Mouse (Mus musculus) heart, embryonic 15.5 days (tissue): ENCODE results near the gene Pax2. TPM values are rescaled to one million over a fixed set of nuclear protein-coding genes. Genes with fewer than 3 reads are reported as not detected.
"Not testable (repeated sequence)": the region's sequence is repeated elsewhere in the genome, so short reads cannot be mapped to it uniquely, and the experiment has no call there.

ENCODE experiments used
- ATAC-seq: fragments of 200-750 bp; cut with Nextera tagmentation; replicated peaks from 2 replicates; pipeline ENCODE4 v1.8.0; 2017; ENCODE audit warnings: low read depth, moderate TSS enrichment; ENCODE audit not compliant: insufficient number of reproducible peaks, insufficient read depth, low FRiP score
- H3K27ac ChIP-seq: fragments of 300-500 bp; sonication (generic); 2 replicates; pipeline ENCODE4 v1.5.1; 2015; ENCODE audit warnings: mild to moderate bottlenecking, inconsistent platforms
- H3K27me3 ChIP-seq: fragments of 300-500 bp; sonication (generic); 2 replicates; pipeline ENCODE4 v1.6.1; 2015; ENCODE audit warnings: inconsistent platforms
- H3K36me3 ChIP-seq: fragments of 300-500 bp; sonication (generic); 2 replicates; pipeline ENCODE4 v1.6.1; 2015; ENCODE audit warnings: mild to moderate bottlenecking, inconsistent platforms
- H3K4me1 ChIP-seq: fragments of 300-500 bp; sonication (generic); replicated peaks from 2 replicates; pipeline ENCODE4 v1.6.1; 2015; ENCODE audit warnings: inconsistent platforms
- H3K4me2 ChIP-seq: fragments of 300-500 bp; sonication (generic); 2 replicates; pipeline ENCODE4 v1.6.1; 2015; ENCODE audit warnings: inconsistent platforms, mild to moderate bottlenecking, moderate library complexity
- H3K4me3 ChIP-seq: fragments of 300-500 bp; sonication (generic); 2 replicates; pipeline ENCODE4 v1.5.1; 2015; ENCODE audit warnings: mild to moderate bottlenecking, inconsistent platforms
- H3K9ac ChIP-seq: fragments of 300-500 bp; sonication (generic); 2 replicates; pipeline ENCODE4 v1.6.1; 2015; ENCODE audit warnings: mild to moderate bottlenecking, inconsistent platforms
- H3K9me3 ChIP-seq: fragments of 300-500 bp; sonication (generic); replicated peaks from 2 replicates; pipeline ENCODE4 v1.6.1; 2016; ENCODE audit warnings: inconsistent platforms
- WGBS: fragments of 180-500 bp; shearing (Covaris S2); methylation state at CpG from one replicate; pipeline ENCODE4 v1.1.7; 2015; ENCODE audit warnings: mixed read lengths; 5-methylcytosine and 5-hydroxymethylcytosine counted together
- polyA plus RNA-seq: library from polyadenylated mRNA; unstranded; fragments of >200 nt; fragmentation: Nextera tagmentation; extraction: Ambion mirVana; gene quantifications from 2 replicates; pipeline ENCODE4 v1.2.1, GENCODE M21; 2015

Gene Pax2
- polyA plus RNA-seq, 1 experiment from 2014 or later, result not detected

DNA sequence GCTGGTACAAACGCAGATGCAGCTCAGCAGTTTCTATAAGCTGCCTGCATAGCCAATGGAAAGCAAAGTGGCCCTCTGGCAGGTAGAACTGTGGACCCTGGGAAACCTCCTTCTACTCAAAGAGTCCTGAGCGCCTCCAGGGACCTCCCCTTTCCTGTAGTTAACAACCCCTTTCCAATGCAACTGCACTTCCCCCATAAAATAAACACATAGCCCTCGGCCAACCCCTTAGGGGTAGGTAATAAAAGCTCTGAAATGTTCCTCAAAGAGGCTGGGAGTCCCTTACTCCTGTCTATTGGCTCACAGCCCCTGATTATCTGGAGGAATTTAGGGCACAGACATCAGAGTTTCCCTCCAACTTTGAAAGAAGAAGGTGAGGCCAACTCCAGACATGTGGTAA, 67.8 kb downstream of the Pax2 start:
- no peak overlapping the region for H3K4me3 ChIP-seq
- no peak overlapping the region for H3K4me2 ChIP-seq
- no peaks in the 10 kb centered on the region for H3K36me3 ChIP-seq
- no peak overlapping the region for H3K9ac ChIP-seq
- H3K9me3 ChIP-seq, result no peaks in the 10 kb centered on the region
- no peak overlapping the region for H3K27ac ChIP-seq
- H3K27me3 ChIP-seq, result peaks cover 80% of the 10 kb centered on the region
- no peaks in the 10 kb centered on the region for H3K4me1 ChIP-seq
- WGBS, result 40% methylated on average over 3 of the region's 3 CpGs
- no peak for ATAC-seq

DNA sequence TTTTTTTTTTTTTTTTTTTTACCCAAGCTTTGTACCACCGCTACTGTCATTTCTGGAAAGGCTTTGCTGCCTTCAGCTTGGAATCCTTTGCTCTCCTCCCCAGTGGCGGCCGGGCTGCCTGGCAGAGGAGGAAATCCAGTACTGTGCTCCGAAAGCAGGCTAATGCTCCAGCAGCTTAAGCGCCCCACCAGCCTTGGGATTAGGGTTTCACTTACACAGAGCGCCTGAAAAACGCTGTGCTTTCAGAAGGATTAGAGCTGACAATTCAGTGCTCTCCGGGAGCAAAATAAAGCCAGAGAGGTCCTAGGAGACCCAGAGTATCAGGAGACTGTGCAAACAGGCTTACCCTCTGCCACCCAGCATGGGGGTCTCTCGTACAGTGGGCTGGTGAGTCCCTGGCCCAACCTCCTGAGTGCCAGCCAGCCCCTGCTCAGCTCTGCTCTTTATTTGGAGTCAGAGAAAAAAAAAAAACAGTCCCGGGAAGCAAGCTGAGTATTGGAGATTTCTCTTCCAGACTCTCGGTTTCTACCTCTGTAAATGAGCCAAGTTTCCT, 69.4 kb downstream of the Pax2 start:
- H3K4me3 ChIP-seq, result no peak overlapping the region
- H3K9ac ChIP-seq, result no peak overlapping the region
- H3K4me1 ChIP-seq, result no peaks in the 10 kb centered on the region
- 21% methylated on average over 11 of the region's 11 CpGs for WGBS
- H3K27ac ChIP-seq, result no peak overlapping the region
- 0 out of 2 replicates have a peak overlapping the region, but pooled peaks have one; percentile 31 for H3K4me2 ChIP-seq
- ATAC-seq, result no peak
- H3K36me3 ChIP-seq, result no peaks in the 10 kb centered on the region
- H3K27me3 ChIP-seq, result peaks cover 78% of the 10 kb centered on the region
- no peaks in the 10 kb centered on the region for H3K9me3 ChIP-seq

DNA sequence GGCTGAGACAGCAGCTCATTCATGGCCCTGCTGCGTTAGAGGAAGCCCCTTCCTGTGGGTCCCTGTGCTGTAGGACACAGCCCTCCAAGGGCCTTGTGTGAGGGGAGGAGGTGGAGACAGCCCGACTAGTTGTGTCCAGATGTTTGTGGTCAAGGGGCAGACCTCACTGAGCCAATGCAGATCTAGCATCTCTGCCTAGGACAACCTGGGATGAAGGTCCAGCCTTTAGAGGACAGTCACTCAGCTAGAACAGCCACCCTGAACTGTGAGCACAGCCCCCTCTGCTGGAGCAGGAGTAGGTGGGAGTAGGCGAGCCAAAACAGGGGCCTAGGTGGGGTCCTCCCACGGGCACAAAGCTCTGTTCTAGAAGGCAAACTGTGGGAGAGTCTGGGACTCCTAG, 70.0 kb downstream of the Pax2 start:
- H3K9me3 ChIP-seq, result no peaks in the 10 kb centered on the region
- 22% methylated on average over 4 of the region's 4 CpGs for WGBS
- ATAC-seq, result no peak
- H3K27me3 ChIP-seq, result peaks cover 83% of the 10 kb centered on the region
- no peak overlapping the region for H3K4me2 ChIP-seq
- H3K27ac ChIP-seq, result no peak overlapping the region
- H3K4me1 ChIP-seq, result no peaks in the 10 kb centered on the region
- H3K36me3 ChIP-seq, result no peaks in the 10 kb centered on the region
- no peak overlapping the region for H3K4me3 ChIP-seq
- no peak overlapping the region for H3K9ac ChIP-seq

DNA sequence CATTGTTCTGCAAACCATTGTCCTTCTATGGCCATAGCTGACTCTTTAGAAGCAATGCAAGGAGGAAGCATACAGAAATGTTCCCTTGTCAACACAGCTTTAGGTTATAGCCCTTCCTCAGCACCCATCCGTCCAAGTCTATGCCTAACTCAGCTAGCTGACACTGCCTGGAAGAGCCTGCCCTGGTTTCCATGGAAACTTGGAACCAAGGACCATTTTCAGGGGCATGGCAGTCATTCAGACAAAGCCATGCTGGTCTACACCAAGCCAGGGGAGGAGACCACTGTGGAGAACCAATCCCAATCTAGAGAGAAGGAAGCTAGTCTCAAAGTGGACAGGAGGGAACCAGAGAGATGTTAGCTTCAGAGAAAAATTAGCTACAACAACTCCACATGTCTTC, 77.5 kb downstream of the Pax2 start:
- no peak for ATAC-seq
- Histone ChIP-seq H3K9me3 (no peaks in the 10 kb centered on the region), H3K27me3 (peaks cover 96% of the 10 kb centered on the region), H3K9ac (no peak overlapping the region), H3K4me2 (no peak overlapping the region), H3K36me3 (no peaks in the 10 kb centered on the region), H3K4me1 (peaks cover 26% of the 10 kb centered on the region), H3K27ac (no peak overlapping the region), H3K4me3 (no peak overlapping the region)
- 46% methylated on average over 1 of the region's 1 CpGs for WGBS

DNA sequence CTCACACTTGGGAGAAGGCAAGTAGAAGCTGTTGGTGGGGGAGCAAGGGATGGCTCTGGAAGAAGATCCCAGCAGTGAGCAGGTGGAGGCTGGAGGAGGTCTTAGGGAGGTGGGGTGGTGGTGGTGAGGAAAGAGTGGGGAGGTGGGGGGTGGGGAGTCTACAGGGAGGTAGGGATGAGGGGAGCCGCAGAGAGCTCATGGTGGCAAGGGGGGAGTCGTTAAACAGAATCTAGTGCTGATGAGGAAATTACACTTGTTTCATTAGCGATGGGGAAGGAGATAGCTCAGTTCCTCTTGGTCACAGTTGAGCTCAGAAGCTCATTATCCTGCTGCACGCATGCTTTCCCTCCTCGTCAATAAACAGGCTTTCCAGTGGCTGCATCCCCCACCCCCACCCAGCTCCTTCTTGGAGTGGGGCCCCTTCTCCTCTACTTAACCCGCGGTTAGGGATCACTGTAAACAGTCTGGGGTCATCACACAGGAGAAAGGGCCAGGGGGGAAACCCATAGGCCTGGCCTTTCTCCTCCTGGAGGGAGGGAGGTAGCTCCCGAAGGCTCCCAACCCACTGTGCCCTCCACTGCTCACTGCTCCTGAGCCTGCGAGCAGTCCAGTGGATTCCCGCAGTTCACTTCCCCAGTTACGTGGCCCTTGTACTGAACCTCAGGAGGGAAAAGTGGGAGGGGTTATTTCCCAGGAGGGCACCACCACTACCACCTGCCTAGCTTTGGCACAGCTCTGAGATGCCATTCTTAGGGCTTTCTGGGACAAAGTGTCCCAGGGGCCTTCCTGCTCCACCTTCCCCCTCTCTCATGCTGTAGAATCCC, 78.6 kb downstream of the Pax2 start:
- H3K4me3 ChIP-seq, result no peak overlapping the region
- WGBS, result 15% methylated on average over 11 of the region's 11 CpGs
- H3K4me1 ChIP-seq, result peaks cover 26% of the 10 kb centered on the region
- H3K27me3 ChIP-seq, result peaks cover 98% of the 10 kb centered on the region
- no peak overlapping the region for H3K4me2 ChIP-seq
- no peak for ATAC-seq
- H3K9ac ChIP-seq, result no peak overlapping the region
- no peak overlapping the region for H3K27ac ChIP-seq
- H3K9me3 ChIP-seq, result no peaks in the 10 kb centered on the region
- no peaks in the 10 kb centered on the region for H3K36me3 ChIP-seq

DNA sequence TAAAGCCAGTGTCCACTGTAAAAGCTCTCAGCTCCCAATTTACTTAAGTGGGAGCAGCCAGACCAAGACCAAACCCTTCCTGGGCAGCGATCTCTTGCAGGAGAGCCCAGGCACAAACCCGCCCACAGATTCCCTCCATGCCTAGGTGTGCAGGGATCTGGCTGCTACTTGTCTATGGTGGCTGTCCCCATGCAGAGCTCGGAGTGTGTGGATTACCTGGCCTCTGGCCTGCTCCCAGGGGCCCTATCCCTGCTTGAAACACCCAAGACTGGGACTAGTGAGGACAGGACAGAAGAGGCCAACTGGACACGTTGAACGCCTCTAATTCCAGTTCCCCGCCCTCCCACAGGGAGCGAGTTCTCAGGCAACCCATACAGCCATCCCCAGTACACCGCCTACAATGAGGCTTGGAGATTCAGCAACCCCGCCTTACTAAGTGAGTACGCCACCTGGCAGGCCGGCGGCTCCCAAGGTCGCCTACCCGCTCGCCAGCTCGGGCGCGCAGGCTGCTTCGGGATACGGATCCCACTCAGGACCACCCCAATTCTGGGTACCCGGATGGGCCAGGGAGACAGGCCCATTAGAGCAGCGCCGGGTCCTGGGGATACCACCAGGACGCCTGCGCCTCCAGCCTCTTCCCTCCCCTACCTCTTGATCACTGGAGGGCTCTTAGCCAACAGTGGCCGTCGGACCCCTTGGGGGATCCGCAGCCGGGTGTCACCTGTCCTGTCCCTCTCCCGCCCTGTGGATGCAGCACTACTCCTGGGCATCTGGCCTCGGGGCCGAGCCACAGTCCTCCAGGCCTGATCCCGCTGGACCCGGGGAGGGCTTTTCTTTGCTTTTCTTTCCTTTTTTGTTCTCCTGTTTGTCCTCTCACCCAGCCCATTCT, 79.4 kb downstream of the Pax2 start:
- Histone ChIP-seq H3K9me3 (no peaks in the 10 kb centered on the region), H3K4me2 (peak overlapping the region; percentile 90), H3K27me3 (peaks cover 99% of the 10 kb centered on the region), H3K36me3 (no peaks in the 10 kb centered on the region), H3K27ac (no peak overlapping the region), H3K4me1 (peaks cover 26% of the 10 kb centered on the region), H3K9ac (no peak overlapping the region), H3K4me3 (peak overlapping the region; percentile 59)
- WGBS, result 3% methylated on average over 34 of the region's 34 CpGs
- ATAC-seq, result 0 out of 2 replicates have a peak, but pooled peaks have one; percentile 23

DNA sequence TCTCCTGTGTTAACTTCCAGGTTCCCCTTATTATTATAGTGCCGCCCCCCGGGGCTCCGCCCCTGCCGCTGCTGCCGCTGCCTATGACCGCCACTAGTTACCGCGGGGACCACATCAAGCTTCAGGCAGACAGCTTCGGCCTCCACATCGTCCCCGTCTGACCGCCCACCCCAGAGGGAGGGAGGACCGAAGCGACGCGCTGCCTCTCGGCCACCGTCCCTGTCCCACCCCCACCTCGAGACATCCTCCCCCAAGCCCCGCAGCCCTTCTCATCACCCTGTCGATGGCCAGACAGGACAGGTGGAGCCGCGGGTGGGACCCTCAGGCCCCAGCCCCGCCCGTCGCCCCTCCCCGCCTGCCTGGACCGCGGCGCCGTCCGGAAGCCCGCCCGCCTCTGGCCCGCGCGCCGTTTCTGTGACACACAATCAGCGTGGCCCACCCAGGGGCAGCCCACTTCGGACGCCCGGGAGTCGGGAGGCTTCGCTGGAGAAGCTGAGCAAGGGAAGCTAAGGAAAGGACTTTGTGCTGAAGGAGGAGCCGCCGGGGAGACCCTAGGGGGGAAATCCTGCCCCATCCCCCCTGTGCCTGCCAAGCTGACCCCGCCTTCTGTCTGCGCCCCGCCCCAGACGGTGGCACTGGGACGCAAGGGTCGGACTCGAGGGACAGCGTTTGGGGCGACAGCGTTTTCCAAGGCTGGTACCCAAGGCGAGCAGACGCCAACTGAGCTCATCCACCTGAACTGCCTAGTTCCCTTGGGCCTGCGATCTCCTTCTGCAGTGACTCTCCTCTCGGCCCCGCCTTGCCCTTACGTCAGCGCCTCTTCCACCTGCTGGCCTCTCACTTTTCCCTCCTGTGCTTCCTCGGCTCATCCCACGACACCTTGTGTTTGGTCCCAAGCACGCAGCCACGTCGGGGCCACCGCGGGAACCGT, 80.4 kb downstream of the Pax2 start:
- Histone ChIP-seq H3K27ac (no peak overlapping the region), H3K9me3 (no peaks in the 10 kb centered on the region), H3K36me3 (no peaks in the 10 kb centered on the region), H3K4me2 (peak overlapping the region; percentile 90), H3K4me3 (peak overlapping the region; percentile 59), H3K4me1 (peaks cover 26% of the 10 kb centered on the region), H3K9ac (peak overlapping the region; percentile 17; the same call in 1 of the 2 replicates), H3K27me3 (peaks cover 90% of the 10 kb centered on the region)
- WGBS, result under 1% methylated on average over 71 of the region's 71 CpGs
- ATAC-seq, result 0 out of 2 replicates have a peak, but pooled peaks have one; percentile 23

DNA sequence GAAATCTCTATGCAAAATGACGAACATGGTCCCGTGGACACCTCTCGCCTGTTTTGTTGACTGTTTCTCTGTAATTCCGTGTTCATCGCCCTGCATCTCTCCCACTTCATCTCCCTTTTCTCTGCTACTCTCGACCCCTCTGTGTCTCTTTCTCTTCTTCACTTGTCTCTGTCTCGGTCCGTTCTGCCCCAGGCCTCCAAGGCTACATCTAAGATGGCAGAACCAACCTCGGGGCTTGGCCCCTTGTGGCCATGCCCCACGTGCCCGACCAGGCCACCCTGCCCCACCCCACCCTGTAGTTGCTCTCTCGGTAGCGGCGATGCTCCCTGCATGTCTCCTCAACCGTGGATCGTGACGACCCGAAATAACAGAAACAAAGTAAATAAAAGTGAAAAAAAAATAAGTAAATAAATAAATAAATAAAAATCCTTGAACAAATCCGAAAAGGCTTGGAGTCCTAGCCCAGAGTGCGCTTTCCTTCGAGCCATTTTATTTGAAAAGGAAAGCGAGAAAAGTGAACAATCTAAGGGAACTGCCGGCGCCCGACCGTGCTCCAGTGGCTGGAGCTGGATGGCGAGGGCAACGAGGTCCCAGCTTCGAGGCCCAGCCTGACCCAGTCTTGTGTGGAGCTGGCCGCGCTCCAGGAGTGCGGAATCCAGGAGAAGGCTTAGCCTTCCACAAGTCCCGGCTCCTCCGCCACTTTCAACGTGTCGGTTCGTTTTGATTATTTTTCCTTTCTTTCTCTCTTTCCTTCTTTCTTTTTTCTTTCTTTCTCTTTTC, 81.8 kb downstream of the Pax2 start:
- Histone ChIP-seq H3K36me3 (no peaks in the 10 kb centered on the region), H3K4me2 (peak overlapping the region; percentile 90), H3K4me3 (peak overlapping the region; percentile 59), H3K9me3 (no peaks in the 10 kb centered on the region), H3K9ac (no peak overlapping the region), H3K4me1 (peaks cover 26% of the 10 kb centered on the region), H3K27me3 (peaks cover 76% of the 10 kb centered on the region), H3K27ac (no peak overlapping the region)
- ATAC-seq, result no peak
- 3% methylated on average over 37 of the region's 37 CpGs for WGBS

DNA sequence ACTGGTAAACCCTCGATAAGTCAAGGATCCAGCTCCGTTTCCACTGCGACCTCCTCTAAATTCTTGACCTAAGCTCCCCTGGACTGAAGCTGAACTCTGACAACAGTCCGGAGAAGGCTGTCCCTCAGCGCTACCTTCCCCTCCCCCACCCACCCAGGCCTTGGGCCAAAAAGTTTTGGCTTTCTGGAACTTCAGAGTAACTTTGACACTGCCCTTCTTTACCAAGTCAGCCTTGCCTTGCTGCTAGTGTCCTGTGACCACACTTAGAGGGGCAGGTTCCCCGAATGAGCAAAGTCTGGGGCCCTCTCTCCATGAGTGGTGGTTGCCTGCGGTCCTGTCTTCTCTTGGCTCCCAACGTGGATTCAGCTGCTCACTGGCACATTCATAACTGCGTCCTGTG, 82.5 kb downstream of the Pax2 start:
- H3K4me2 ChIP-seq, result no peak overlapping the region
- H3K9me3 ChIP-seq, result no peaks in the 10 kb centered on the region
- peaks cover 26% of the 10 kb centered on the region for H3K4me1 ChIP-seq
- no peak for ATAC-seq
- H3K27ac ChIP-seq, result no peak overlapping the region
- no peaks in the 10 kb centered on the region for H3K36me3 ChIP-seq
- H3K4me3 ChIP-seq, result no peak overlapping the region
- H3K27me3 ChIP-seq, result peaks cover 69% of the 10 kb centered on the region
- 22% methylated on average over 9 of the region's 9 CpGs for WGBS
- no peak overlapping the region for H3K9ac ChIP-seq

DNA sequence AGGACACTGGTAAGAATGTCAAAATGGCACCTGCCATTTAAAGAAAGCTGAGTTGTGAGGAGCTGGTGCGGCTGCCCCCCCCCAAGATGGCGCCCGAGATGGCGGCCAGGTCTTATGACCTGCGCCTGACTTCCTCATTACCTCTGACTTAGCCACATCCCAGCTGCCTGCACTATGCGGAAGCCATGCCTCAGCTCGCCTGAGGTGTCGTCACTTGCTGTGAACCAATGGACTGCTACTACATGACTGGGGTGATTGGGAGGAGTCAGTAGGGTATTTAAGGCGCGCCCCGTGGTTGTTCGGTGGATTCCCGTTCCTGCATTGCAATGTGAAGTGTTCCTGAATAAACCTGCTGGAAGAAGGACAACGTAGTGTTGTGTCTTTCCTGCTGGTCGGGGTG, 86.8 kb downstream of the Pax2 start:
- not testable (repeated sequence) for H3K9ac ChIP-seq, H3K4me1 ChIP-seq, H3K27ac ChIP-seq, ATAC-seq, H3K36me3 ChIP-seq, H3K9me3 ChIP-seq, H3K4me3 ChIP-seq, H3K4me2 ChIP-seq
- peaks cover 36% of the 10 kb centered on the region for H3K27me3 ChIP-seq
- WGBS, result 83% methylated on average over 15 of the region's 15 CpGs
